ENCODE assay signal across 23 mouse cellular contexts in genomic region chr6:137024541-137024940, GRCm38 (mm10).
"Had no signal": no experiment of that assay in that cellular context is flagged by ENCODE, and none has a peak within 500 bp of the region (broad histone marks: within the 10 kb centered on the region; RNA-seq: fewer than 3 reads in every experiment).

No protein-coding gene starts in this region.

- H3K9ac ChIP-seq: heart, embryonic 13.5 days; heart, embryonic 15.5 days; hindbrain, embryonic 13.5 days; hindbrain, embryonic 15.5 days; limb, embryonic 12.5 days; liver, embryonic 13.5 days had no signal

- H3K27me3 ChIP-seq: heart, embryonic 13.5 days; heart, embryonic 15.5 days; hindbrain, embryonic 13.5 days; hindbrain, embryonic 15.5 days; limb, embryonic 12.5 days; liver, embryonic 13.5 days had no signal

- H3K36me3 ChIP-seq: heart, embryonic 13.5 days; heart, embryonic 15.5 days; hindbrain, embryonic 13.5 days; hindbrain, embryonic 15.5 days; limb, embryonic 10.5 days; limb, embryonic 12.5 days; liver, embryonic 13.5 days had no signal

- H3K9me3 ChIP-seq: heart, embryonic 13.5 days; heart, embryonic 15.5 days; hindbrain, embryonic 13.5 days; hindbrain, embryonic 15.5 days; limb, embryonic 10.5 days; limb, embryonic 12.5 days; liver, embryonic 13.5 days had no signal

- H3K27ac ChIP-seq: heart, embryonic 13.5 days; heart, embryonic 15.5 days; hindbrain, embryonic 13.5 days; hindbrain, embryonic 15.5 days; hindbrain, postnatal 0 days; layer of hippocampus, adult 2 months; left cerebral cortex, adult 2 months; limb, embryonic 10.5 days; limb, embryonic 12.5 days; liver, embryonic 13.5 days had no signal

- H3K4me2 ChIP-seq: heart, embryonic 11.5 days; heart, embryonic 13.5 days; heart, embryonic 15.5 days; hindbrain, embryonic 13.5 days; hindbrain, embryonic 15.5 days; limb, embryonic 12.5 days; liver, embryonic 11.5 days; liver, embryonic 13.5 days had no signal

- H3K4me1 ChIP-seq: heart, embryonic 13.5 days; heart, embryonic 15.5 days; hindbrain, embryonic 13.5 days; hindbrain, embryonic 15.5 days; limb, embryonic 10.5 days; limb, embryonic 12.5 days; liver, embryonic 13.5 days had no signal

- ATAC-seq: hindbrain, postnatal 0 days had no signal

- H3K4me3 ChIP-seq: heart, embryonic 13.5 days; heart, embryonic 15.5 days; hindbrain, embryonic 13.5 days; hindbrain, embryonic 15.5 days; layer of hippocampus, adult 2 months; left cerebral cortex, adult 2 months; limb, embryonic 10.5 days; limb, embryonic 12.5 days; liver, embryonic 13.5 days had no signal

- DNase-seq: gastrocnemius, postnatal 14 days; gastrocnemius, postnatal 36 days; heart, adult 18-20 months; heart, postnatal 14 days; heart, postnatal 36 days; kidney, adult 18-20 months; kidney, adult 8-10 months; kidney, postnatal 10 days; kidney, postnatal 25 days; kidney, postnatal 4 days; liver; liver, embryonic 13.5 days had no signal
